Mouse (Mus musculus): Measurements from ENCODE around the gene Lrr1.
"Not testable (repeated sequence)": the region's sequence is repeated elsewhere in the genome, so short reads cannot be mapped to it uniquely, and the experiment has no call there.

The Lrr1 gene

GRCm38 (mm10) chr12:69164904-69165303, 3.7 kb upstream of the Lrr1 start:
- no peak for DNase-seq

- DNase-seq, result not testable (repeated sequence)
Measured at GRCm38 (mm10) chr12:69166861-69167581, 1.6 kb upstream of the Lrr1 start.

GRCm38 (mm10) chr12:69167656-69168460, 756 bp upstream of the Lrr1 start:
- no peak for DNase-seq

GRCm38 (mm10) chr12:69171307-69171706, 2.7 kb downstream of the Lrr1 start:
- no peak for DNase-seq

GRCm38 (mm10) chr12:69175975-69176374, 7.4 kb downstream of the Lrr1 start:
- no peak for DNase-seq

GRCm38 (mm10) chr12:69177526-69177925, 8.9 kb downstream of the Lrr1 start:
- DNase-seq, result no peak

GRCm38 (mm10) chr12:69179371-69179770, 10.8 kb downstream of the Lrr1 start:
- no peak for DNase-seq

- no peak for DNase-seq
Measured at GRCm38 (mm10) chr12:69181800-69182199, 13.2 kb downstream of the Lrr1 start.

GRCm38 (mm10) chr12:69183583-69184308, 15.1 kb downstream of the Lrr1 start, which contains the start of the genes Rpl36al and Mgat2:
Gene Rpl36al (minus strand): TSS chr12:69184083.
Gene Mgat2 (plus strand): TSS chr12:69184157.
- DNase-seq, result peak; percentile 97

GRCm38 (mm10) chr12:69184342-69185295, 16.0 kb downstream of the Lrr1 start:
- peak; percentile 49 for DNase-seq

- DNase-seq, result no peak
Measured at GRCm38 (mm10) chr12:69185371-69185770, 16.8 kb downstream of the Lrr1 start.

- DNase-seq, result no peak
Measured at GRCm38 (mm10) chr12:69186811-69187471, 18.3 kb downstream of the Lrr1 start.

GRCm38 (mm10) chr12:69190074-69190473, 21.5 kb downstream of the Lrr1 start:
- DNase-seq, result no peak

GRCm38 (mm10) chr12:69190522-69190921, 21.9 kb downstream of the Lrr1 start:
- DNase-seq, result no peak

GRCm38 (mm10) chr12:69191396-69191795, 22.8 kb downstream of the Lrr1 start:
- no peak for DNase-seq

GRCm38 (mm10) chr12:69192637-69193036, 24.0 kb downstream of the Lrr1 start:
- no peak for DNase-seq

GRCm38 (mm10) chr12:69196444-69197377, 28.1 kb downstream of the Lrr1 start, which contains the start of gene Gm49383:
Gene Gm49383 (minus strand): TSS chr12:69197104.
- DNase-seq, result peak; percentile 76

- peak; percentile 33 for DNase-seq
Measured at GRCm38 (mm10) chr12:69197378-69198163, 29.0 kb downstream of the Lrr1 start.

GRCm38 (mm10) chr12:69198164-69198535, 29.5 kb downstream of the Lrr1 start, which contains the start of gene Dnaaf2:
Gene Dnaaf2 (minus strand): TSS chr12:69198429.
- DNase-seq, result peak; percentile 60

Data from layer of hippocampus, adult 9-11 months (tissue).